Mouse (Mus musculus) megakaryocyte, embryonic 14.5 days (primary cell): ENCODE results near the gene Hoxa6. TPM values are rescaled to one million over a fixed set of nuclear protein-coding genes. Genes with fewer than 3 reads are reported as not detected.
A peak's percentile ranks its signal among the peaks of the same experiment; 100 is the strongest.

ENCODE experiments used
- H3K27me3 ChIP-seq: replicated peaks from 2 replicates; pipeline ENCODE3; 2012; ENCODE audit warnings: inconsistent platforms
- H3K36me3 ChIP-seq: replicated peaks from 2 replicates; pipeline ENCODE3; 2012; ENCODE audit warnings: low read length, inconsistent platforms, mixed read lengths
- H3K4me1 ChIP-seq: 2 replicates; pipeline ENCODE4 v1.6.1; 2012; ENCODE audit warnings: inconsistent platforms
- H3K4me3 ChIP-seq: replicated peaks from 2 replicates; pipeline ENCODE3; 2012; ENCODE audit warnings: moderate library complexity, mild to moderate bottlenecking, inconsistent platforms
- H3K9me3 ChIP-seq: 2 replicates; pipeline ENCODE4 v1.6.1; 2012; ENCODE audit warnings: inconsistent platforms
- FLI1 ChIP-seq: IDR thresholded peaks from 2 replicates; pipeline ENCODE4 v1.6.1; 2012; ENCODE audit warnings: low read length, inconsistent platforms, mixed read lengths
- GATA1 ChIP-seq: IDR thresholded peaks from 3 replicates; pipeline ENCODE4 v1.6.1; 2012; ENCODE audit warnings: mixed read lengths, low read length, inconsistent platforms, borderline replicate concordance
- polyA plus RNA-seq: library from polyadenylated mRNA; stranded (reverse); fragments of >175 nt; gene quantifications from 2 replicates; pipeline ENCODE4 v1.2.3, GENCODE M21; 2012; ENCODE audit warnings: low replicate concordance; ENCODE audit not compliant: insufficient read depth

Gene Hoxa6
- polyA plus RNA-seq, 1 experiment: not detected

DNA sequence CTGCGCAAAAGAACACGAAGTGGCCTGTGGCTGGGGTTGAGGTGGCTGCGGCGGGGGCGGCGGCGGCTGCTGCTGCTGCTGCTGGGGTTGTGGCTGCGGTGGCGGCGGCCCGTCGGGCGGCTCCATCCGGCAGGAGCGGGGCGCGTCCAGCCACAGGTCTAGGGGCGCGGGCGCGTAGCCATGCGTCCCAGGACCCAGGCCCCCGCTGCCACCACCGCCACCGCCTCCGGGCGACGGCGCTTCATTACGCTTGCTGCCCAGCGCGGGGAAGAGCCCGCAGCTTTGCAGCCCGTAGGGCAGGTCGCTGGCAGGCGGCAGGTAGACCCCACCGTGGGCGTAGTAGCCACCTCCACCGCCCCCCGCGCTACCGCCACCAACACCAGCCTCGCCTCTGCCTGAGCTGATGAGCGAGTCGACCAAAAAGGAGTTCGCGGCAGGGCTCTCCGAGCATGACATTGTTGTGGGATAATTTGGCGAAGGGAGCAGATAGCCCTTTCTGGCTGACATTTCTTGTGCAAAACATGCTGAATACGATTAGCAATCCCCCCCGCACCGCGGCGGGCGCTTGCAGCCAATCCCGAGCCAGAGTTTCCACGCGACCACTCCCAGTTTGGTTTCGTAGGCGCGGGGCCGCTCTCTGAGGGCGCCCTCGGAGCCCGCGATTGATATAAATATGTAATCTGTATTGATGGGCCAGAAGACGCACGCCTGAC lies 26.1 kb upstream of the Hoxa6 start:
- peaks cover 44% of the 10 kb centered on the region for H3K4me1 ChIP-seq
- TF ChIP-seq FLI1: no peak
- TF ChIP-seq GATA1: no peak
- peaks cover 5% of the 10 kb centered on the region; the same call in 1 of the 2 replicates for H3K9me3 ChIP-seq
- peaks cover 96% of the 10 kb centered on the region for H3K27me3 ChIP-seq
- peak overlapping the region; percentile 85 for H3K4me3 ChIP-seq
- H3K36me3 ChIP-seq: no peaks in the 10 kb centered on the region

DNA sequence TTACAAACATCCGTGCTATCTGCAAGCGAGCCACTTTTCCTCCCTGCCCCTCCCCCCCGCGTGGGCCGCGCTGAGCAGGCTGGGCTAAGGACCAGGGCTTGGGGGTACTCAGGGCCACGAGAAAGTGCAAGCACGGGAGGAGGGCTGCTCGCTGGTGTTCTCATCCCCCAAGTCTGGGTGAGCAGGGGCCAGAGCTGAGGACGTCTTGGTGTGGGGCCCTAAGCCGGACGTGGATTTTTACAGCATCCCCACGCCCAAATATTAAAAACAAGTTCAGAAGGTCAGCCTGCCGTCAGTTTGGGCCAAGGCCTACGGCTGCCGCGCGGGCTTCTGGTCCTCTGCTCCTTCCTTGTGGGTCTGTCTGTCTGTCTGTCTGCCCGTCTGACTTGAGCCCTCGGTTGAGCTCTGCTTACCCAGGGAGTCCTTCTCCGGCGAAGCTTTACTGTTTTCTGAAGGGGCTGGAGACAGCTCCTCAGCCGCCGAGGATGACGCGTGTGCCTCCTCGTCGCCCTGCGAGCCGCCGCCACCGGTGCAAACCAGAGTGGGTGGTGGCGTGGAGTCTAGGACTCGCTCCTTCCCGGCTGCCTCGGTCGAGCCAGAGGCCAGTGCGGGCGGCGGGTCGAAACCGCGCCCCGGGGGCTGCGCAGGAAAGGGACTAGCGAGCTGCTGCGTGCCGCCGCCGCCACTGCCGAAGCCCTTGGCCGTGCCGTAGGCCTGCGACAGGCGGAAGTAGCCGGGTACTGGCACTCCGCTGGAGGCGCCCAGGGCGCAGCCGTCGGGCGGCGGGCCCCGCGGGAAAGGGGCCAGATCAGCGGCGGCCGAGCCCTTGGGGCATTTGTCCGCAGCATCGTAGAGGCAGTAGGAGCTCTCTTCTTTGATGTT lies 25.3 kb upstream of the Hoxa6 start:
- H3K4me1 ChIP-seq: peaks cover 52% of the 10 kb centered on the region
- peak overlapping the region; percentile 85 for H3K4me3 ChIP-seq
- TF ChIP-seq GATA1 (no peak), FLI1 (no peak)
- H3K36me3 ChIP-seq: no peaks in the 10 kb centered on the region
- H3K27me3 ChIP-seq: peaks cover 96% of the 10 kb centered on the region
- peaks cover 5% of the 10 kb centered on the region; the same call in 1 of the 2 replicates for H3K9me3 ChIP-seq

DNA sequence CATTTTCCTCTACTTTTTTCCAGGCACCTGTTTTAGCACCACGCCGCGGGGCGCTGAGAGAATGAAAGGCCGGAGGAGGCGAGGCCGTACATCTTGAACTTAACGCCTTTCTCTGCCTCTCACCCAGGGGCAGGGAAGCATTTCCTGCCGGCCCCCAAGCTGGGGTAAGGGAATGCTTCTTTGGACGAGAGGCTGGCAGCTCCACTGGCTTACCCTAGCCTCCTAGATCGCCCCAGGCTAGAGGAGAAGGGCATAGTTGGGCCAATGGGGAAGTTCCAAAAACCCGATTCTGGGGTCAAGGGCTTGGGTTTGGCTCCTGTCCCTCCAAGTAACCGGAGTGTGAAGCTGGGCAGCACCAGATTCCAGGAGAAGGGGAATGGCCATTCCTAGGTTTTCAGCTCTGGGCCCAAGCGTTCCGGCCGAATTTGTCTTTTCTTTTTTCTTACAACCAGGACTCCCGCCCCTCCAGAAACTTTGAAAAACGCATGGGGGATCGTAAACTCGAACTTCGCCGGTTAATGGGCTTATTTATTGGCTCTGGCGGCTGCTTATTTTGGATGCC lies 24.5 kb upstream of the Hoxa6 start:
- no peaks in the 10 kb centered on the region for H3K36me3 ChIP-seq
- peaks cover 5% of the 10 kb centered on the region; the same call in 1 of the 2 replicates for H3K9me3 ChIP-seq
- H3K27me3 ChIP-seq: peaks cover 97% of the 10 kb centered on the region
- peak overlapping the region; percentile 85 for H3K4me3 ChIP-seq
- H3K4me1 ChIP-seq: peaks cover 57% of the 10 kb centered on the region
- no peak for TF ChIP-seq FLI1
- no peak for TF ChIP-seq GATA1

DNA sequence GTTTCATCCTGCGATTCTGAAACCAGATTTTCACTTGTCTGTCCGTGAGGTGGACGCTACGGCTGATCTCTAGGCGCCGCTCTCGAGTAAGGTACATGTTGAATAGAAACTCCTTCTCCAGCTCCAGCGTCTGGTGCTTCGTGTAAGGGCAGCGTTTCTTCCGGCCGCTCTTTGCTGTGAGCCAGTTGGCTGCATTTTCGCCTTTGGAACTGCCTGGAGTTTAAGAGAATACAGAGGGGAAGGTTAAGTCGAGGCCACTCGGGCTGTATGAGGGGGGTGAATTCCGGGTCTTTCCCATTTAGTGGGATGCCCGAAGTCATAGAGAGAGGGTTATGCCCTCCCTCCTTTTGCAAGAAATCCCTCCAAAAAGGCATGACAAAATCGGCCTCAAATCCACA lies 24.0 kb upstream of the Hoxa6 start:
- H3K4me3 ChIP-seq: peak overlapping the region; percentile 85
- no peak for TF ChIP-seq FLI1
- TF ChIP-seq GATA1: no peak
- peaks cover 96% of the 10 kb centered on the region for H3K27me3 ChIP-seq
- H3K4me1 ChIP-seq: peaks cover 60% of the 10 kb centered on the region
- peaks cover 5% of the 10 kb centered on the region; the same call in 1 of the 2 replicates for H3K9me3 ChIP-seq
- no peaks in the 10 kb centered on the region for H3K36me3 ChIP-seq

DNA sequence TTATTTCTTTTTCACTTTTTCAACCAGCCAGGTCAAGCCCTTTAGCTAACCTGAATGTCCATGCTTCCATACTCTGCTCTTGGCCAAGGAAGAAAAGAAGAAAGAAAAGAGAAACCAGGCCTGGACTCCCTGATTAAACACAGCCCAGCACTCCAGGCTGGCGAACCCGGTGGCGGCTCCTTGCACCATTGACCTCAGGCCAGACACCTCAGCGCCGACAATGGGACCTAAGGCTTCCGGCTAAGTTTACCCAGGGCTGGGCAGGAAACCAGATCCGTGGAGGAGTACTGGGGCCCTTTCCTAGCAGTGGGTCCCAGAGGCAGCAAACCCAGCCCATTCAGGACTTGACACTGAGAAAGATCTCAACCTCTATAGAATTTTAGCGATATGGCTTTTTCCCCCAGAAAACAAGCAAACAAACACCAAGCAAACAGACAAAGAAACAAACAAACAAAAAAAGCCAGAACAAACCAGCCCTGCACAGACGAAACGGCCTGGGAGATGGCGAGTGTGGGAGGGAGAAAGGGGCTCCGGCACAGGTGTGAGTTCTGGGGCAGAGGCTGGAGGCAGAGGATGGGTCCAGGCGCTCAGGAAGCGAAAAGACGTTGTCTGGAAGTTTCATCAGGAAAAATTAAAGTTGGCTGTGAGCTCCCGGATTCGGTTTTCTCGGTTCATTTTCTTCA lies 23.5 kb upstream of the Hoxa6 start:
- peaks cover 96% of the 10 kb centered on the region for H3K27me3 ChIP-seq
- H3K9me3 ChIP-seq: peaks cover 5% of the 10 kb centered on the region; the same call in 1 of the 2 replicates
- peaks cover 60% of the 10 kb centered on the region for H3K4me1 ChIP-seq
- TF ChIP-seq GATA1 (no peak), FLI1 (no peak)
- no peaks in the 10 kb centered on the region for H3K36me3 ChIP-seq
- peak overlapping the region; percentile 85 for H3K4me3 ChIP-seq

DNA sequence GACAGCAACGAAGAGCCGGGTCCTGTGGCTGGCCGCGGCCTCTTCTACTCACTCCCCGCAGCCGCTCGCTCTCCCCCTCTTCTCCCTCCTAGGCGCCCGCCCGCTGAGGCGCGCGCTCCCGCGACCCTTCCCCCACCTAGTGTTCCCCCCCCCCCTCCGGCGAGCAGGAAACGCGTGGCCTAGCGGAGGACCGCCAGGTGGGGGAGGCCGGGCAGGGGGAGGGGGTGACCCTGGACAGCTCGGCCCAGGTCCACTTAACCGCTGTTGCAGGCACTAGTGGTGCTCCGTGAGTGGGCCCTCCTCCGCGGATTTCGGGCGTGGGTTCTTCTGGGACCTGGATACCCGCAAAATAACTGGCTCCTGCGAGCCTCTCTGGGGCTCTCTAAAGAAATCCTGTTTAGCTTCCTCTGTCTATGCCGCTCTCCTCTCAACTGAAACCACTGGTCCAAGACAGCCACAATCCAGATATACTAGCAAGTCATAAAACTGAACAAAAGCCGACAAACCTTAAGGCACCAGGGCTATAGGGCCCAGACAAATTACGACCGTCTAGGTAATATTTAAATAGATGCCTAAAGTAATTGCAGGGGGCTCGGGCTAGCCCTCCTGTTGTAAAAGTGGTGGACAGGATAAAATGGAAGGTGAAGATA lies 22.1 kb upstream of the Hoxa6 start, which contains the start of gene Hoxa9:
Gene Hoxa9 (minus strand): TSS at position 574 of the 650 bp plus-strand sequence.
- Histone ChIP-seq H3K27me3 (peaks cover 96% of the 10 kb centered on the region), H3K4me1 (peaks cover 69% of the 10 kb centered on the region), H3K9me3 (peaks cover 5% of the 10 kb centered on the region; the same call in 1 of the 2 replicates), H3K4me3 (peak within 1 kb of the TSS; percentile 90), H3K36me3 (no peaks in the 10 kb centered on the region)
- TF ChIP-seq GATA1 (no peak), FLI1 (no peak)

DNA sequence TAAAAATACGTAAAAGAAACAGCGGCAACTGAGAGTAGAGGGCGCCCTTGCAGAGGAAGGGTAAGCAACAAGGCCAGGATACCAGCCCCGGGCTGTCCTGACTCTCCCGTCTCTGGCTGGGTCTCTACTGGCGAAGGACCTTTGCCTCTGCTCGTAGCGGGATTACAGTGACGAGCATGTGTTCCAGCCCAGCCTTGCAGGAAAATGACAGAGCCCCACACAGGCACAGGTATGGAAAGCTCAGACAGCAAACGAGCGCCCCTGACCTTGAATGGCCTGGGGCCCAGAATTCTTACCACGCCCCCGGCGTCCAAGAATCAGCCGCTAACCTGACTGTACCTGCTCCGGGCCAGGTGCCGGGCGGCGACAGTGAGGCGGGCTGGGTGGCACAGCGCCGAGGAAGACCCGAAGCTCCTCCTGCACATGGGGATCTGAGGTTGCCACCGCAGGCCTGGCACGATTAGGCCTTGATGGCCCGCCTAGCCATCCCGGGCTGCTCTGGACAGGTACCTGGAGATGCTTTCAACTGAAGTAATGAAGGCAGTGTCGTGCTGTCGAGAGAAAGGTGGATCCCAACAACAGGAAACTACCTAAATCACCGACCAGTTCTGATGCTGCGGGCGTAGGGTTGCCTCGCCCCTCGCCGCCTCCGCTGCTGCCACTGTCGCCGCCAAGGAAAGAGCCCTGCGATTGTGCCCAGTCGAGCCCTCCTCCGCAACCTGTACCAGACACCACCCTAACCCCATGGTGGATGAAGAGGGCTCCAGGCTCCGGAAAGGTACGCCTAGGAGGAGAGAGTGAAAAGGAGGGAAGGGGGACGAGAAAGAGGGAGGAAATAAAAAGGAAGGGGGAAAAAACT lies 21.3 kb upstream of the Hoxa6 start:
- Histone ChIP-seq H3K27me3 (peaks cover 96% of the 10 kb centered on the region), H3K4me3 (peak overlapping the region; percentile 90), H3K36me3 (no peaks in the 10 kb centered on the region), H3K9me3 (peaks cover 3% of the 10 kb centered on the region; the same call in 1 of the 2 replicates), H3K4me1 (peaks cover 78% of the 10 kb centered on the region)
- no peak for TF ChIP-seq GATA1
- no peak for TF ChIP-seq FLI1
